Comparison of ENCODE assay signal across 9 mouse cellular contexts in the genomic region with DNA sequence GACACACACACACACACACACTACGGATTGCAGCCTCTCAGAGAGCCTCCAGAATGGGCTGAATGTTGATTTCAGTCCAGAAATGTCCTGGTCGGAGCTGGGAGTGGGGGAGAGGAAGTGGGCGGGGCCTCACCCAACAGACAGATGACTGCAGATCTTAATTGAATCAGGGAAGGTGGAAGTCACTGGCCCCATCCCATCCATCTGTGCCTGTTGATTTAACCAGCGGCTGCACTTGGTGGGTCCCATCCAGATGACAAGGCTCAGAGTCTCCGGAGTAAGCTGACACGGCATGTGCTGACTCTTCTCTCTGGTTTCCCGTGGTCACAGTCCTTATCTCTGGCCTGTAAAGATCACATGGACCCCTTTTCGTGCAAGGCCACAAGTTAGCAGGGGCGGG. TPM values are rescaled to one million over a fixed set of nuclear protein-coding genes. Genes with fewer than 3 reads are reported as not detected.
A peak's percentile ranks its signal among the peaks of the same experiment; 100 is the strongest.
DNase-seq lines count a peak whose midpoint lies in the region; ATAC-seq lines count a peak whose summit lies in the region.
"Had no signal": no experiment of that assay in that cellular context is flagged by ENCODE, and none has a peak within 500 bp of the region (broad histone marks: within the 10 kb centered on the region; RNA-seq: fewer than 3 reads in every experiment).

No protein-coding gene starts in this region.

- no peak for DNase-seq in forebrain, embryonic 10.5 days (ENCODE audit: extremely low spot score, low spot score)
- no peak for DNase-seq in forebrain, embryonic 11.5 days (ENCODE audit: low spot score)
- DNase-seq in brain, adult 2 months (ENCODE audit: low read depth, low spot score), result peak; percentile 48
- peak; percentile 70 for DNase-seq in liver, embryonic 11.5 days (ENCODE audit: low spot score)
- DNase-seq in layer of hippocampus, adult 9-10 months (ENCODE audit: low spot score), result no peak
- no peak for DNase-seq in left cerebral cortex, postnatal 36 days (ENCODE audit: low spot score in 2 of 2)

- H3K4me3 ChIP-seq in forebrain, embryonic 10.5 days, result peak overlapping the region; percentile 19; the same call in 1 of the 2 replicates
- no peak overlapping the region for H3K4me3 ChIP-seq in forebrain, embryonic 11.5 days (ENCODE audit: low read depth, low read length)
- H3K4me3 ChIP-seq in liver, embryonic 11.5 days (ENCODE audit: low read depth, low read length), result peak overlapping the region; percentile 68
- H3K4me3 ChIP-seq in neural tube, embryonic 12.5 days, result no peak overlapping the region
- H3K4me3 ChIP-seq: hindbrain, embryonic 15.5 days had no signal

- intact Hi-C loops in left cerebral cortex, postnatal 36 days (cut with DNase I), result no loop called here

- 47% methylated on average over 9 of the region's 9 CpGs for WGBS in forebrain, embryonic 10.5 days
- 58% methylated on average over 9 of the region's 9 CpGs for WGBS in forebrain, embryonic 11.5 days
- 1% methylated on average over 9 of the region's 9 CpGs for WGBS in liver, embryonic 11.5 days
- 40% methylated on average over 9 of the region's 9 CpGs for WGBS in neural tube, embryonic 12.5 days

- no peaks in the 10 kb centered on the region for H3K36me3 ChIP-seq in forebrain, embryonic 10.5 days (replicated peaks)
- H3K36me3 ChIP-seq in forebrain, embryonic 11.5 days (ENCODE audit: control insufficient read depth, insufficient read depth, low read length), result no peaks in the 10 kb centered on the region
- no peaks in the 10 kb centered on the region; the same call in 1 of the 2 replicates for H3K36me3 ChIP-seq in liver, embryonic 11.5 days (ENCODE audit: control insufficient read depth, insufficient read depth, low read length)
- no peaks in the 10 kb centered on the region for H3K36me3 ChIP-seq in neural tube, embryonic 12.5 days
- H3K36me3 ChIP-seq: hindbrain, embryonic 15.5 days had no signal

- no peaks in the 10 kb centered on the region for H3K27me3 ChIP-seq in forebrain, embryonic 10.5 days (ENCODE audit: poor library complexity, severe bottlenecking)
- no peaks in the 10 kb centered on the region for H3K27me3 ChIP-seq in forebrain, embryonic 11.5 days (ENCODE audit: control insufficient read depth, insufficient read depth, low read length)
- no peaks in the 10 kb centered on the region for H3K27me3 ChIP-seq in liver, embryonic 11.5 days (replicated peaks; ENCODE audit: control insufficient read depth, insufficient read depth, low read length)
- no peaks in the 10 kb centered on the region for H3K27me3 ChIP-seq in neural tube, embryonic 12.5 days (replicated peaks)
- H3K27me3 ChIP-seq: hindbrain, embryonic 15.5 days had no signal

- no peak overlapping the region for H3K4me2 ChIP-seq in forebrain, embryonic 11.5 days (ENCODE audit: low read depth, low read length, severe bottlenecking)
- peak overlapping the region; percentile 91 for H3K4me2 ChIP-seq in liver, embryonic 11.5 days
- H3K4me2 ChIP-seq in neural tube, embryonic 12.5 days (replicated peaks), result peak overlapping the region; percentile 12; the same call in 1 of the 2 replicates
- H3K4me2 ChIP-seq: hindbrain, embryonic 15.5 days had no signal

- no peaks in the 10 kb centered on the region for H3K9me3 ChIP-seq in forebrain, embryonic 10.5 days
- H3K9me3 ChIP-seq in forebrain, embryonic 11.5 days (ENCODE audit: control insufficient read depth, low read length), result no peaks in the 10 kb centered on the region
- no peaks in the 10 kb centered on the region for H3K9me3 ChIP-seq in liver, embryonic 11.5 days (ENCODE audit: control insufficient read depth, low read length)
- no peaks in the 10 kb centered on the region for H3K9me3 ChIP-seq in neural tube, embryonic 12.5 days
- H3K9me3 ChIP-seq: hindbrain, embryonic 15.5 days had no signal

- H3K4me1 ChIP-seq in forebrain, embryonic 10.5 days, result peaks cover 30% of the 10 kb centered on the region
- H3K4me1 ChIP-seq in forebrain, embryonic 11.5 days (replicated peaks; ENCODE audit: control insufficient read depth, insufficient read depth, low read length), result no peaks in the 10 kb centered on the region
- H3K4me1 ChIP-seq in liver, embryonic 11.5 days (replicated peaks; ENCODE audit: control insufficient read depth, insufficient read depth, low read length), result peaks cover 74% of the 10 kb centered on the region
- peaks cover 11% of the 10 kb centered on the region; the same call in 1 of the 2 replicates for H3K4me1 ChIP-seq in neural tube, embryonic 12.5 days

- no peak overlapping the region for H3K9ac ChIP-seq in forebrain, embryonic 11.5 days (ENCODE audit: low read length)
- H3K9ac ChIP-seq in liver, embryonic 11.5 days (ENCODE audit: low read depth, low read length), result peak overlapping the region; percentile 60
- no peak overlapping the region for H3K9ac ChIP-seq in neural tube, embryonic 12.5 days
- H3K9ac ChIP-seq: hindbrain, embryonic 15.5 days had no signal

- H3K27ac ChIP-seq in forebrain, embryonic 10.5 days, result peak overlapping the region; percentile 68
- H3K27ac ChIP-seq in forebrain, embryonic 11.5 days (ENCODE audit: low read depth, low read length), result no peak overlapping the region
- peak overlapping the region; percentile 98 for H3K27ac ChIP-seq in liver, embryonic 11.5 days (ENCODE audit: low read depth, low read length)
- H3K27ac ChIP-seq in neural tube, embryonic 12.5 days, result no peak overlapping the region
- H3K27ac ChIP-seq: hindbrain, embryonic 15.5 days had no signal

- ATAC-seq in forebrain, embryonic 11.5 days (replicated peaks; ENCODE audit: low FRiP score), result no peak
- peak; percentile 33 to 40 for ATAC-seq in hematopoietic stem cell, adult 5-6 weeks (replicated peaks in 1 of 2; ENCODE audit: insufficient read depth in 1 of 2, low FRiP score in 2 of 2, low TSS enrichment in 1 of 2, low read depth in 1 of 2, poor library complexity in 2 of 2, severe bottlenecking in 2 of 2)
- peak; percentile 31 for ATAC-seq in liver, embryonic 11.5 days (replicated peaks; ENCODE audit: low FRiP score)
- ATAC-seq in neural tube, embryonic 12.5 days (ENCODE audit: low FRiP score, low read depth), result no peak

RNA-seq across cellular contexts. Expression of gene Taok3, which starts 15.9 kb away (rescaled TPM):
- polyA plus RNA-seq in forebrain, embryonic 10.5 days (2016; fragmentation: Nextera tagmentation; extraction: Ambion mirVana), result 9.3 and 9.4 TPM in 2 replicates
- polyA plus RNA-seq in forebrain, embryonic 11.5 days (2014; fragmentation: Nextera tagmentation; extraction: Ambion mirVana), result 16.2 and 16.9 TPM in 2 replicates
- 63.8 and 70.4 TPM in 2 replicates for total RNA-seq in hematopoietic stem cell, adult 5-6 weeks (2017)
- 69.3 and 73.6 TPM in 2 replicates for polyA plus RNA-seq in liver, embryonic 11.5 days (2014; fragmentation: Nextera tagmentation; extraction: Ambion mirVana)
- 29.5 and 38.7 TPM in 2 replicates for polyA plus RNA-seq in neural tube, embryonic 12.5 days (2016; fragmentation: Nextera tagmentation; extraction: Ambion mirVana)
- 10 to 100 TPM; 53.2 to 60.9 TPM for total RNA-seq in left cerebral cortex, postnatal 36 days (2021)

RNA-seq across cellular contexts. Expression of gene Suds3, which starts 20.0 kb away (rescaled TPM):
- polyA plus RNA-seq in forebrain, embryonic 10.5 days (2016; fragmentation: Nextera tagmentation; extraction: Ambion mirVana), result 78.5 and 81.4 TPM in 2 replicates
- 51.8 and 52.1 TPM in 2 replicates for polyA plus RNA-seq in forebrain, embryonic 11.5 days (2014; fragmentation: Nextera tagmentation; extraction: Ambion mirVana)
- 74.9 and 115 TPM in 2 replicates for total RNA-seq in hematopoietic stem cell, adult 5-6 weeks (2017)
- polyA plus RNA-seq in liver, embryonic 11.5 days (2014; fragmentation: Nextera tagmentation; extraction: Ambion mirVana), result 37.8 and 41.9 TPM in 2 replicates
- polyA plus RNA-seq in neural tube, embryonic 12.5 days (2016; fragmentation: Nextera tagmentation; extraction: Ambion mirVana), result 109 and 112 TPM in 2 replicates
- total RNA-seq in left cerebral cortex, postnatal 36 days (2021), result 100 to 1,000 TPM; 134 to 147 TPM

Comparison
In these comparisons a context has a peak if more than half of its experiments do, and no peak if none do; other contexts are left out.
1. H3K27ac ChIP-seq: peak in forebrain, embryonic 10.5 days (single experiment) and liver, embryonic 11.5 days (single experiment); none in forebrain, embryonic 11.5 days (single experiment) and neural tube, embryonic 12.5 days (single experiment).
2. H3K4me3 ChIP-seq: peak in forebrain, embryonic 10.5 days (single experiment) and liver, embryonic 11.5 days (single experiment); none in forebrain, embryonic 11.5 days (single experiment) and neural tube, embryonic 12.5 days (single experiment).
3. DNase-seq: peak in brain, adult 2 months (single experiment) and liver, embryonic 11.5 days (single experiment); none in forebrain, embryonic 10.5 days (single experiment), forebrain, embryonic 11.5 days (single experiment), layer of hippocampus, adult 9-10 months (single experiment) and left cerebral cortex, postnatal 36 days (0 of 2).
4. ATAC-seq: peak in hematopoietic stem cell, adult 5-6 weeks (2 of 2) and liver, embryonic 11.5 days (single experiment); none in forebrain, embryonic 11.5 days (single experiment) and neural tube, embryonic 12.5 days (single experiment).